Mouse (Mus musculus) testis, postnatal 14 days (tissue): ENCODE data around the gene Itpa.

Source experiments
- DNase-seq: peaks from one replicate; pipeline ENCODE4 v3.0.0; 2021; ENCODE audit warnings: low spot score

The Itpa gene

DNA sequence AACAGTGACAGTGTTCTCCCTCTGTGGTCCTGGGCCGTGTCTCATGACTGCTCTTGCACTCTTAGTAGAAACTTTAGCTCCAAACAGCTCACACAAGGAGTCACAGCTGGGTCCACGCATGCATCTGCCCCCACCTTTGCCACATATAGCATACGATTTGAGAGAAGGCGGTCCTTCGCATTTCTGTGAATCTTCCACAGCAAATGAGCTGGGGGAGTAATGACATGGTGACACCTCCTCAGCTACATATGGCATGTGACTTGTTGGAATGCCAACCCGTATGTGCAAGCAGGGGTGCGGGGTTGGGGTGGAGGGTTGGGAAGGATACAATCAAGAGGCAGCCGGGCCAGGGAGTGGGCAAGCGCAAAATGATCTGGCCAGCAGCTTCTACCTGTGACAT lies 10.9 kb upstream of the Itpa start:
- no peak for DNase-seq

DNA sequence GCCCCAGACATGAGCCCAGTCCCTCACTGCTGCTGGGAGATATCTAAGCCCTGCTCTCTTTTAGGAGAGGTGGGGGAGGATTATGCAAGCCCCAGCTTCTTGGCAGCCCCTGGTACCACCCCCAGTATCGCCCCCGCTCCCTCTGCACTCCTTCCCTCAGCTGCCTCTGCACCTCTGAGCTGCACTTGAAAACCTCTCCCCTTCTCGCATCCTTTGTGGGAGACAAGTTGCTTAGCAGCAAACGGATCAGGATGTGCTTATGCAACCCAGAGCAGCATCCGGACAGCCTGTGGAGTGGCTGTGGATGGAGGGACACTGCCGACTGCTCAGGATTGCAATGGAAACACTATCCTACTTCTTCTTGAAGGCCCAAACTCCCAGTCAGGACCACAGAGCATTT lies 9.9 kb upstream of the Itpa start:
- DNase-seq = no peak

DNA sequence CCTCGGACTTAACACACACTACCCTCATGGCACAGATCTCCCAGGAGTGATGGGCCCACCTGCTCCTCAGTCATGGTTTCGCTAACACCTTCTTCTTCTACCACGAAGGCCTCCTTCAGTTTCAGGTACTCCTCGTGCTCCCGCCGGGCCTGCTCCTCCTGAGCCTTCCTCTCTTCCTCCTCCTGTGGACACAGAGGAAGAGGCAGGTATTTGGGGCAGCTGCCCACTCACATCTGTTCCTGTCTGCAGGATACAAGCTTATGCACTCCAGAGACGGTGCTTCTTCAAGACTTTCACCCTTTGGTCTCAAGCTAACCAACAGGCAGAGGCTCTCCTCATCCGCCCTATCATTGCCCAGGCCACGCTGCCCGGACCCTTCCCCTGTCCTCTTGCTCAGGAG lies 8.9 kb upstream of the Itpa start:
- DNase-seq = no peak

DNA sequence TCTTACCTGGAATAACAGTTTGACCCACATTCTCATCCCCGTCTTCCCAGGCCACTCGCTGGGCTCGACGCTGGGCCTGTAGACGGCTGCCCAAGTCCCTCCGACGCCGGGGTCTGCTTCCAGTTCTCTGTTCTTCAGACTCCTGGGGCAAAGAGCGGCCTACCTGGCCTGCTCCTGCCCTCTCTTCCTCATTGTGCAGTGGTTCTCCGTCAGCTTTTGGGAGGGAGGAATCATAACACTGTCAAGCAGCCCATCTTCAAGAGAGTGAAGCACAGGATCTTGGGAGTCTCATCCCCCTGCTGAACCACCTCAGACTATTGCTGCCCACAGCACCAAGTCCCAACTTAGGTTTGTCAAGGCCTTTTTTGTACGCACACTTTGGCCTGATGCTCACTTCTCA lies 4.1 kb upstream of the Itpa start:
- DNase-seq = no peak

DNA sequence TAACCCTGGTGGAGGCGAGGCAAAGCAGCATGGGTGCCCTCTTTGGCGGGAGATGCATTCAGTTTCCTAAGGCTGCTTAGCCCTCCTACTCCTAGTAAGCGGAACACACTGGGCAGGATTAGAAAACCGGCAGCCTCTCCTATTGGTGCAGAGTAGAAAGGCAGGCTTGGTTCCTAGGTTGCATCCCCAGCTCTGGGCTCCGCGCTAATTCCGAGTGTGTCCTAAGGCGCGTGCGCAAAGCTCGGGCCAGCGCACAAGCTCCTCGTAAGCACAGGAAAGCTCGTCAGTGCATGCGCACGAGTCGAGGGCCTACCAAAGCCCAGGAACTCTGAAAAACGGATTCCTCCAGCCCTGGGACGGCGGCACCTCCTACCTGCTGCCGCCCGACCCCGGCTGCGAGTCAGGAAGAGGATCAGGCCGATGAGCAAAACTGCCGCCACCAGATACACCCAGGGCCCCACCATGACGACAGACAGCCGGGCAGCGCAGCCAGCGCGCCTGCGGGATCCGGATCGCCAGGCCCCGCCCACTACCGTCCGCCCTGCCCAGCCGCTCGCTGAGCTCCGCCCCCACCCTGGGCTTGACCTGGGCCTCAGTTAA lies 3.2 kb upstream of the Itpa start, which contains the start of gene Ddrgk1:
Ddrgk1 (minus strand) TSS at position 558 of the 600 bp plus-strand sequence.
- DNase-seq = peak; percentile 91

DNA sequence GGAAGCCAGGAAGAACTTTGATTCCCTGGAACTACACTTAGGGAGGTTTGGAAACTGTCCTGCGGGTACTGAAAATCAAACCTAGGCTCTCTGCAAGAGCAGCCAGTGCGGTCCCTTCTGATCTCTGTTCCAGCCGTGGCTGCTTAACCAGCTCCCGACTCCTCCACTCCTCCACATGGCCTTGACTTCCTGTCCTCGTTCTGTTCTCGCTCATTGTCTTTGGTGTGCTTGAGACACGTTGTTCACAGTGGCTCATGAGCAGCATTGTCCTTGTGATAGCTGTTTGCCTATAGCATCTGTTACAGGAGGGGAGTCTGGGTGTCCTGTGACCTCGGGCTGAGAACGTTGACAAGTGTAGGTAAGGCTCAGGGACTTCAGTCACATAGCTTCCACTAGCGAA lies 9.8 kb downstream of the Itpa start:
- DNase-seq = peak; percentile 82

DNA sequence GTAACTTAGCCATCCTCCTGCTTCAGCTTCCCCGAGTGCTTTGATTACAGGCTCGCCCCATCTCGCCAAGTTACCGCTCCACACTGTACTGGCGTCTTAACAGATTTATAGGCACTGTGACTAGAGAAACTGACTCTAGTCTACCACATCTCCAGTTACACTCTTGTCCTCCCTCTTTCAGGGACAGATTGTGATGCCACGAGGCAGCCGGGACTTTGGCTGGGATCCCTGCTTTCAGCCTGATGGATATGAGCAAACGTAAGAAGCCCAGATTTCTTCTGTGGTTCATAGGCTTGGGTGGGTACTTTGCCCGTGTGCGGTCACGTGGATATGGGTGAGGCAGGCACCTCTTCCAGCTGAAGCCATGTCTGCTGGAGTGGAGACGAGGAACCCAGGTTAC lies 11.7 kb downstream of the Itpa start:
- no peak for DNase-seq

DNA sequence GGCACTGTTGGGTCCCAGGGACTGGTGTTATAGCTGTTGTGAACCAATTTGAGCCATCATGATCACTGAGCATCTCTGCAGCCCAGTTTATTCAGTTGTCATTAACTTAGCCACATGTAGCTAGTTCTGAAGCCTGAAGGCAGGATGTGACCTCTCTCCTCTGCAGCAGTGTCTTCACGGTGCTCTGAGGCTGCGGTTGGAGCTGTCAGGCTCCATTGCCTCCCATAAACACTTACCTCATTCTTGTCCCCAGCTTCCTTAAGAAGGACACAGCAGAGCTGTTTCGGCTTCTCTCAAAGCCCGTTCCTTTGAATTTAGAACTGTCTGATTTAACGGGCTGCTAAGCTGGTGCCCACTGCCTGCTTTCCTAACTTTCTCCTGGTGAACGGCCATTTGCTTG lies 12.5 kb downstream of the Itpa start:
- DNase-seq = no peak

DNA sequence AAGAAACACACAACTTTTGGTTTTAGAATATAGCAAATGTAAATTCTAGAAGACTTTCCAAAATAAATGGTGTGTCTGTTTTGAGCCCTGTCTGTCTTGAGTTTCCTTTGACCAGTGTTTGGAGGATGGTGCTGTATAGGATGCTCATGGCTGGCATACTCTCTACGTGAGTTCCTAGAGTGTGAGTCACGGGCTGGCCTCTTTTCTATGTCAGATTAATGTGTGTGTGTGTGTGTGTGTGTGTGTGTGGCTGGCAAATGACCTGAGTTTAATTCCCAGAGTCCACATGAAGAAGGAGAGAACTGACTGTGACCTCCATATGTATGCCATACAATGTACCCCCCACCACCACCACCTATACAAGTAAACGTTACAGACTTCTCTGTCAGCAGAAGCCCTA lies 14.1 kb downstream of the Itpa start:
- DNase-seq = no peak

DNA sequence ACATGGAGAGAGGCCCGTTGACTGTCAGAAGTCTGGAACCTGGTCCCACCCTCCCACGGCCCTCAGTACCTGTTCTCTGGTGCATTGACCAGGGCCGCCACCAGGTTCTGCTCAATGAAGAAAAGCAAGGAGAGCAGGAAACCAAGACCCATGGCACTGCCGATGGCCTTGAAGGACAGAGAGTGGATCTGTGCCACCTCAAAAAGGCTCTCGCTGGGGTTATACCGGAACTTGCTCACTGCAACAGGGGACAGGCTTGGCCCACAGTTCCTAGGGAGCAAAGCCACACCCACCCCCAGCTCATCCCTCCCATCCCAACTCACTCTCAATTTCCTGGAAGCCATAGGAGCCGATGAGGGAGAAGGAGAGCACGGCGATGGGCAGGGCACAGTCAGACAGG lies 18.0 kb downstream of the Itpa start:
- no peak for DNase-seq

DNA sequence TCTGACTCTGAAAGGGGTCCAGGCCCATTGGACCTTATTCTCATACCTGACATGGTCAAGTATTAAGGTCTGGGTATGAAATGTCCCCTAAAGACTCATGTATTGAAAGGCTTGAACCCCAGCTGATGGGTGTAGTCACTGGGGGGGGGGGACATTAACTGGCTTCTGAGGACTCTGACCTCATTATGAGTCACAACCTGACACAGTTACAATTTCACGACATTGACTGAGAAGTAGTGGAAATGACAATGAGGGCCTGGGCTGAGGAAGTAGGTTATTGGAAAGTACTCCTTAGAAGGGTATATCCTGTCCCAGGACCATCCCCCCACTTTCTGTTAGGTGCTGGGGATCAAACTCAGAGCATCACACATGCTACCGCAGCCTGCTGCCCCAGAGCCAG lies 21.6 kb downstream of the Itpa start:
- no peak for DNase-seq

DNA sequence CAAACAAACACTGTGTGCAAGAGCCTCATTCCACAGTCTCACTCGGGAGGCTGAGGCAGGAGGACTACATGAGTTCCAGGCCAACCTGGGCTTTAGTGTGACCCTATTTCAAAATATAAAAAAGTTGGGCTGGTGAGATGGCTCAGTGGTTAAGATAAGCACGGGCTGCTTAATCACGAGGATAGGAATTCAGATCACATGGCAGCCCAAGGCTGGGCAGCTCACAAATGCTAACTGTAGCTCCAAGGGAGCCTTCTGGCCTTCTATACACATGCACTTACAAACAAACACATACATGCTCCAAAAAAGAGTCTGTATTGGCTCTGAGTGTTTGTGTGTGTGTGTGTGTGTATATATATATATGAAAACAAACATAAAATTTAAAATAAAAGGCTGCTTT lies 26.2 kb downstream of the Itpa start:
- no peak for DNase-seq

DNA sequence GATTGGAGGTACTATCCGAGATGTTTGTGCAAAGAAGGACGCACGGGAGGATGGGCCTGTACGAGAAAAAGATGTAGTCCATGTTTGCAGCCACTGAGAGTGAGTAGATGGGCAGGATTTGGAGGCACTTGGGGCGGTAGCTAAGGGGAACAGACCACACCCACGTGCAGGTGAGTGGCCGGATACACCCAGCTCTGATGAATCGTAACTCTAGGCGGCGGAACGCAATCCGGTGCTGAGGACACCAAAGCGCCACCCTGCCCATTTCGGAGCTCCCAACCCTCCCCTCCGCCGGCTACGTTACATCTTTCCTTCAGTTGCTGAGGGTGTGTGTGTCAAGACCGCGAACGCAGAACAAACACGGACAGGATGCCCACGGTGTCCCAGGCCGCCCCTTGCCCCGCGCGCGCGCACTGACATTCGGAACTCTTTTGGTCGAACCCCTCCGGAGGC lies 29.3 kb downstream of the Itpa start:
- DNase-seq = no peak

DNA sequence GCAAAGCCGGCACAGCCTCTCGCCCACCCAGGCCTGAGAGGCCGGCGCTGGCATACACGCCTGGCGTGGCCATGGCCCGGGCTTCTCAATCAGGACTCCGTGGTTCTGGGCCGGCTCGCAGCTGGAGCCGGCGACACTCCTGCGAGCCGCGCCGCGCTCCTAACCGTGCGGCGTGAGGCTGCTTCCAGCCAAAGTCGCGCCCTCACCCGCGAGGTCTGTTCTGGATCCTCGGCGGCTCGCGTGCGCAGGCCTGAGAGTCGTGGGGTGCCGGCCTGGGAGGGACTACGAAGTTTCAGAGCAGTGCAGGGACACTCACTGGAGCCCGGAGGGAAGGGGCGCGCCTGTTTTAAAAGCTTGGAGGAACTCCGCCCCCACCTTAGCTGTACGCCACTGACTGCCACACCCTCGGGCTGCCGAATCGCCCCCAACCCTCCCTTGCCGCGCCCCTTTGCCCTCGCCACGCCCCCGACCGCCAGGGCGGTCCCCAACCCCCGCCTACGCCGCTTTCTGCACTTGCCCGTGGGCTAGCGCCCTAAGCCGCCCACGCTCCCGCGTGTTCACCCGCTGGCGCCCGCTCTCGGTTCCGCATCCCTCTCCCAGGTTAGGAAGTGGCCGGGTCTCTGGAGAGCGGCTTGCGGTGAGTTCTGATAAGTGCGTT lies 29.9 kb downstream of the Itpa start, which contains the start of gene Slc4a11:
Slc4a11 (minus strand) TSS at position 367 of the 658 bp plus-strand sequence.
- DNase-seq = peak; percentile 65

DNA sequence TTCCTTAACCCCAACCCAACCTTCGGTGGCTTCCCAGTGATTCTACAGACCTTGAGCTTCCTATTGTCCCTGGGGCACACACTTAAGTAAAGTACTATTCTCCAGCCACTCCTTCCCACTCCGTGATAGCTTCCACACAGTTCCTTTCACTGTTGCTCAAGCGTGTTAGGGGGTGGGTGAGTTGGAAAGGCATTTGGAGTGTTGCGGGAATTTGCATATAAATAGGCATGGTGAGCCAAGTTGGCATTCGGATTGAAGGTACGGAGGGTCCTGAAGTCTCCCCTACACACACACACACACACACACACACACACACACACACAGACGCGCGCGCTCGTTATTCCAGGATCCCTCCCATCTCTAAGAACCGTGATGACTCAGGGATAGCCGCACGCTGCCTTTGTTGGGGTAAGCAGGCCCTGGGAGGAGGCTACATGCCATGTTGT lies 30.4 kb downstream of the Itpa start:
- no peak for DNase-seq

DNA sequence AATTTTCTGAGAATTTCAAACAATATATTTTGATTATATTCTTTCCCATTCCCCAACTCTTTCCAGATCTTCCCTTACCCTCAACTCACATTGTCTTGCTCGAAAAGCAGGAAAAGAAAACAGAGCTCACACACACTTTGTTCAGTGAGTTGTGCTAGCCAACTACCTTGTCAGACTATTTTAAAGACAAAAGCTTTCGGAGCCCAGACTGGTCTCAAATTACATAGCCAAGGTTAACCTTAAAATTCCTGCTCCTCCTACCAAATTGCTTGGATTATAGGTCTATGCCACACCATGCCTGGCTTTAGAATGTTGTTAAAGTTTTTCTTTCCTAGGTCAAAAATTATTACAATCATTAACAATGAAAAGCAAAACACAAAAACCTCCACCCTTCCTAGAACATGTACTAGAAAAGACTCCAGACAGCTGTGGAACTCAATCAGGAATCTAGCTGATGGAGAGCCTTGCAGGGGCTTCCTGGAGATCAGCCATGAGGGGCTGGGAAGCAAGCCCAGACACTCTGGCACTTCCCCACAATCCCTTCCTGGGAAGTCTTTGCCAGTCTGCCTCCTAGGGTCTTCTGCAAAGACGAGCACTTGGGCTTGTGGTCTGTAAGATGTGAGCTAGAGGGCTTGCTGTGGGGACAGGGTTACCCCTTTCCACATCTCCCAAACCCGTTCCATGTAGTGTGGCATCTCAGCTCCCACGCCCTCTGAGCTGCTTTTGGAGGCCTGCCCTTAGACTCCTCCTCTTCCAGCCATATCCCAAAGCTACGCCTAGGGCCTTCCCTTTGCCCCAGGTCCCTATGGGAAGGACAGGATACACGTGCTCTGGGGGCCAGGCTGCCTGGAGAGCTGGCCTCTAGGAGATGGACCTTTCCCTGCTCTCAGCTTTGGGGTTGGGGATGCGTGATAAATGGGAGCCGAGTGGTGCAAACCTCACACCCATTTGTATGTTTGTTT lies 36.9 kb downstream of the Itpa start:
- no peak for DNase-seq

DNA sequence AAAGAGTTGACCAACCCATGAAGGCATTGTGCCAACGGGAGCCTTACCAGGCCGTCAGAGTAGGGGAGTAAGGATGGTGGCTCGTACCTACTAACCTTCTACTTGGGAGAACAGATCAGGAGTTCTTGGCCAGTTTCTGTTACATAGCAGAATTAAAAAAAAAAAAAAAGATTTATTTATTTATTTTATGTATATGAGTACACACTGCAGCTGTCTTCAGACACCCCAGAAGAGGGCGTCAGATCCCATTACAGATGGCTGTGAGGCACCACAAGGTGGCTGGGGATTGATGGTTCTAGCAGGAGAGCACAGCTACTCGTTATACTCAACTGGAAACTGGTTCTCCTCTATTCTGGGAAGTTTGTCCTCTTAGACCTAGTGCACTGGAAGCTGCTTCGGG lies 37.8 kb downstream of the Itpa start:
- no peak for DNase-seq

DNA sequence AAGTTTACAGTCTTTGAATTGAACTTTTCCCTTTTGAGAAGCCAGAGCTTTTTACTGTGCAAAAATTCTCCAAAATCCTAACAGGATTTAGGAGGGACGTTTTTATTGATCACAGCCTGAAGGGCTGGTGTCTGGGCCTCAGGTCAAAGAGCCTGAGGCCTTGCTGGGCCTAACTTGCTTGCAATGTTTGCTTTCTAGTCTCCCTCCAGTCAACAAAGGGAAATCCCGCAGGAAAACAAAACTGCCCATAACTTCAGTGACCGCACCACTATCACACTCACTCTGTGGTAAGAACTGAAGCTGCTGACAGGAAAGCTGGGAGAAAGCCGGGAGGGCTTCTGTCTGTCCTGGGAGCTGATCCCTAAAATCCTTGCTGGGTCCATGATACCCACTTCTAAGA lies 39.2 kb downstream of the Itpa start:
- no peak for DNase-seq

DNA sequence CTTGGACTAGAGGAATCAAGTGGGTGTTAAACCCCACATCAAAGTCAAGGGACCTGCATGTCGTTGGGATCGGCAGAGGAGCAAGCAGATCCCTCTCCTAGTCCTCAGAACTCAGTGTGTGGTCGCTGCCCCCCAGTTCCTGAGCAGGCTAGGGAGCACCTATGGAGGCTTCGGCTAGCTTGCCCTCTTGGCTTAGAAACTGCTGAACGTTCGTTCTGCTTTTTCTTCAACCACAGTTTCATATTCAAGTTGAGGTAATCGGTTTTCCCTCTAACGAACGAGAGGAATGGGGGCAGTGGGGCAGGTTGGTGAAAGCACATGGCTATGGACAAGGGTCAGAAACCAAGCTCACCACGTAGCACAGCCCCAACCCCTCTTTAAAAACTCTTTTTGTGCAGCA lies 39.6 kb downstream of the Itpa start:
- DNase-seq = no peak

DNA sequence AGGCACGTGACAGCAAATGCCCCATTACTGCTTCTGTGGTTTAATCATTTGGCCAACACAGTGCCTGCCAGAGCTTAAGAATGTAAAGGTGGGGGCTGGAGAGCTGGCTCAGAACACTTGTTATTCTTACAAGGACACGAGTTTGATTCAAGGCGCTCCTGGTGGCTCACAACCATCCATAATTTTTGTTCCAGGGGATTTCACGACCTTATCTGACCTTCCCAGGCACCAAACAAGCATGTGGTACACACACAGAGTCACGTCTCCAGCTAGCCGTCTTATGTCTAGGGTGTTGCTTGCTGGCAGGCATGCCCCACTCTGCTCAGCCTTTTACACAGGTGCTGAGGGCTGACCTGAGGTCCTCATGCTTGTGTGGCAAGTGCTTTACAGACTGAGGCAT lies 50.5 kb downstream of the Itpa start:
- DNase-seq = no peak

DNA sequence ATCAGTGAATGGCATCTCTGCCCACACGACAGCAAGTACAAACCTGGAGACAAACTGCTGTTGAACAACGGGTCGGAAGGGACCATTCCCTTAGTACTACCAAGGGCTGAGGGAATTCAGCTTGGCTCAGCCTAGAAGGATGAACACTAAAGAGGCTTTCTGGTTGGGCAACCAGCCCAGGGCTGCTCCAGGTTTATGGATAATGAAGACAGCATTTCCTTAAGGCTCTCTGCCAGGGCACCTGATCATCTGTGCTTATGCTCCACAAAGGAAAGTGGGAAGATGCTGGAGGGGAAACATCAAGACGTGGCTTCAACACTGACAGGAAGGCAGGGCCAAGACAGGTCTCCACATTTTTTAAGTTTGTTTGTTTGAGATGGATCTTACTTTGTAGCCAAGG lies 57.0 kb downstream of the Itpa start:
- DNase-seq = no peak

DNA sequence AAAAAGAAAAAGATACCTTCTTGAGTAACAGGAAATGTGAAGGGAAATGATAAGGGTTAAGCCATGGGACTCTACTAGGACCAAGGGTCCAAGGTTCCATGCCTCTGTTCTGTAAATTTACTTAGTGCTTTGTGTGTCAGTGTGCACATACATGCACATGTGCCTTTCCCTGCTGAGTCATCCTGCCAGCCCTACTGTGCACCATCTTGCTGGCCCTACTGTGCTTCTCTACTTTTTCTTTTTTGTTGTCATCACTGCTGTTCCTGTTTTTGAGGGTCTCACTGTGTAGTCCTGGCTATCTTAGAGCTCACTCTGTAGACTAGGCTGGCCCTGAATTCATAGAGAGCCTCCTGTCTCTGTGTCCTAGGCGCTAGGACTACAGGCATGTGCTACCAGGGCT lies 60.3 kb downstream of the Itpa start:
- no peak for DNase-seq
